Mouse (Mus musculus) neural tube, embryonic 14.5 days (tissue): ENCODE results near the gene Olfr571. TPM values are rescaled to one million over a fixed set of nuclear protein-coding genes. Genes with fewer than 3 reads are reported as not detected.

ENCODE experiments used
- ATAC-seq: fragments of 200-750 bp; cut with Nextera tagmentation; 2 replicates; pipeline ENCODE4 v1.8.0; 2017; ENCODE audit warnings: low read depth, mild to moderate bottlenecking, moderate TSS enrichment, moderate library complexity
- H3K27ac ChIP-seq: fragments of 300-500 bp; sonication (generic); 2 replicates; pipeline ENCODE4 v1.5.1; 2014; ENCODE audit warnings: low read depth, mild to moderate bottlenecking, control low read depth, low read length, moderate library complexity, mixed read lengths
- H3K27me3 ChIP-seq: fragments of 300-500 bp; sonication (generic); 2 replicates; pipeline ENCODE4 v1.6.1; 2014; ENCODE audit warnings: low read length; ENCODE audit not compliant: control insufficient read depth, insufficient read depth
- H3K36me3 ChIP-seq: fragments of 300-500 bp; sonication (generic); 2 replicates; pipeline ENCODE4 v1.6.1; 2014; ENCODE audit warnings: low read length, mixed read lengths; ENCODE audit not compliant: control insufficient read depth, insufficient read depth
- H3K4me1 ChIP-seq: fragments of 300-500 bp; sonication (generic); 2 replicates; pipeline ENCODE4 v1.6.1; 2014; ENCODE audit warnings: low read length; ENCODE audit not compliant: control insufficient read depth, insufficient read depth
- H3K4me2 ChIP-seq: fragments of 300-500 bp; sonication (generic); 2 replicates; pipeline ENCODE4 v1.6.1; 2014; ENCODE audit warnings: mild to moderate bottlenecking, low read depth, low read length, control low read depth
- H3K4me3 ChIP-seq: fragments of 300-500 bp; sonication (generic); 2 replicates; pipeline ENCODE4 v1.5.1; 2014; ENCODE audit warnings: low read depth, low read length, control low read depth, mixed read lengths
- H3K9ac ChIP-seq: fragments of 300-500 bp; sonication (generic); replicated peaks from 2 replicates; pipeline ENCODE4 v1.6.1; 2014; ENCODE audit warnings: low read depth, mild to moderate bottlenecking, control low read depth, low read length, mixed read lengths
- H3K9me3 ChIP-seq: fragments of 300-500 bp; sonication (generic); 2 replicates; pipeline ENCODE4 v1.6.1; 2016; ENCODE audit warnings: low read length; ENCODE audit not compliant: control insufficient read depth
- WGBS: fragments of 180-500 bp; shearing (Covaris S2); extraction: QIAGEN DNeasy Blood & Tissue Kit; methylation state at CpG from one replicate; pipeline ENCODE4 v1.1.7; 2014; 5-methylcytosine and 5-hydroxymethylcytosine counted together
- polyA plus RNA-seq: library from polyadenylated mRNA; unstranded; fragments of >200 nt; fragmentation: Nextera tagmentation; extraction: Ambion mirVana; gene quantifications from 2 replicates; pipeline ENCODE4 v1.2.1, GENCODE M21; 2014

The Olfr571 gene
- polyA plus RNA-seq, 1 experiment from 2014 or later, result not detected

DNA sequence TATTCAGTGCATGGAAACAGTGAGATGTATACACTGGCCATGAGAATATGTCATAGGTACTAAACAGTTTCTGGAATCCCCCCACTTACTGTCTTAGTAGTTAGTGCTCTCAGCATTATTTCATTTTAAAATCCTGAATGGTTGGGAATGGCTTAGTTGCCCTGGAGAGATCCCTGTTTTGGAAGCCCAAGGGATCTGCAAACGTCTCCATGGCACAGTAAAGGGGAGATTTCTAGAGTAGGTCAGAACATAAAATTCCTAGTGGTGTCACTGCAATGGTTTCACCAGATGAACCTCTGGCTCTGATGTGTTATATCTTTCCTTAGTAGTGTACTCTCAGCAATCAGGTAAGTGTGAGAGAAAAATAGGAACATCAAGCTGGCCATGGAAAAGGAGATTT is 6.8 kb upstream of the Olfr571 start, which contains the start of gene Olfr572:
Olfr572 (plus strand) TSS at position 301 of the 400 bp plus-strand sequence.
- Histone ChIP-seq H3K9ac (no peak within 1 kb of the TSS), H3K4me2 (no peak within 1 kb of the TSS), H3K9me3 (no peaks in the 10 kb centered on the region), H3K27ac (no peak within 1 kb of the TSS), H3K4me1 (no peaks in the 10 kb centered on the region), H3K36me3 (no peaks in the 10 kb centered on the region), H3K4me3 (no peak within 1 kb of the TSS), H3K27me3 (no peaks in the 10 kb centered on the region)
- WGBS, result 74% methylated on average over 1 of the region's 1 CpGs
- ATAC-seq, result no peak

DNA sequence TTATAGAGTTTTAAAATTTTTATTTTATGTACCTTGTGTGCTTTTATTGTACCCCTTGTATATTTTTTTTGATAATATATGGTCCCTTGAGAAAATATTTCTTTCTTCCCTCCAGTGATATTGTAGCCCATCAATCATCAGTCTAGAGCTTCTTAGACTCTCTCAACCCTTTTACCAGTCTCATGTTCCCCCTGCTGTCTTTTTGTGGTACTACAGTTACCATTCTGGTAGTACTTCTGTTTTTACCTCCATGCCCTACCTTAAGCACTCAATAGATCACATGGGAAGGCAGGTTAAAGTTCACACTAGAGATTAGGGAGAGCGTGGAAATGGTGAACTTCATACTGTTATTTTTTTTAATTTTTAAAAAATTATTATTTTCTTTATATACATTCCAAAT is 2.3 kb upstream of the Olfr571 start:
- 21% methylated on average over 1 of the region's 1 CpGs for WGBS
- H3K4me2 ChIP-seq, result no peak overlapping the region
- ATAC-seq, result peak; percentile 79

DNA sequence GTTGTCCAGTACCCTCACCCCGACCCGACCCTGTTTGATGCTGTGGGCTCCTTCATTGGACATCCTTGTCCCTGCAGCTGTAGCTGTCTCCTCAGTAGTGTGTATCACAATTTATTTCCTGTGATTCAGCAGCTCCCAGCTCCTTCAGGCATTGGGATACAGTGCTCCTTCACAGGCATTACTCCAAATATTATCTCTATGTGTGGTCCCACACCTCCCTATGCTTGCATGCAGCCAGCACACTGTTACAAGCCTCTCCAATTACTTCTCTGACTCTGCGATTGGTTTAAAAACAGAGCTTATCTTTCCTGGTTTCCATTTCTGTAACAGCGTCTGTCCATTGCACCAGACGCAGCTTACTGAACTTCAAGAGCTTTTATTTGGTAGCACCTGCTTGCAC is 931 bp downstream of the Olfr571 start:
- H3K27ac ChIP-seq, result no peak overlapping the region
- no peak overlapping the region for H3K4me3 ChIP-seq
- WGBS, result 82% methylated on average over 5 of the region's 5 CpGs
- ATAC-seq, result no peak
- no peaks in the 10 kb centered on the region for H3K27me3 ChIP-seq
- no peak overlapping the region for H3K4me2 ChIP-seq
- no peaks in the 10 kb centered on the region for H3K4me1 ChIP-seq
- H3K36me3 ChIP-seq, result no peaks in the 10 kb centered on the region
- H3K9ac ChIP-seq, result no peak overlapping the region
- no peaks in the 10 kb centered on the region for H3K9me3 ChIP-seq

More for the DNA sequence above, 2.3 kb upstream of the Olfr571 start:
- H3K4me3 ChIP-seq, result no peak overlapping the region
- H3K27ac ChIP-seq, result no peak overlapping the region
- H3K9ac ChIP-seq, result no peak overlapping the region
- H3K36me3 ChIP-seq, result no peaks in the 10 kb centered on the region
- H3K4me1 ChIP-seq, result no peaks in the 10 kb centered on the region
- H3K9me3 ChIP-seq, result no peaks in the 10 kb centered on the region
- H3K27me3 ChIP-seq, result no peaks in the 10 kb centered on the region

DNA sequence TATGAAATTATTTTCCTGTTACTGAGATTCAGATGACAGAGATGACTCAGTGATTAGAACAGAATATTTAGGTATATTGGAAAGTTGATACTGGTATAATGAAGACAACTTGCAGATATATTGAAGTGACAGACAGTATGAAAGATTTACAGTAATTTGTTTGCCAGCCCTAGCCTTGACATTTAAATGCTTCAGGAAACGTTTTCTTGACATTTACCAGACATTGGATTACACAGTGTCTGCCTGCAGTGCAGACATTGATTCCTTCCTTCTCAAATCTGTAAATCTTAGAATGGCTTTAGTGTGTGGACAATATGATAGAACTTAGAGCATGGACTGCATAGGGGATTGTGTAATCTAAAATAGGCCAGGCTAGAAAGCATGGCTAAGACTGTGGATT is 2.1 kb downstream of the Olfr571 start:
- WGBS, result 39% methylated on average over 1 of the region's 1 CpGs

DNA sequence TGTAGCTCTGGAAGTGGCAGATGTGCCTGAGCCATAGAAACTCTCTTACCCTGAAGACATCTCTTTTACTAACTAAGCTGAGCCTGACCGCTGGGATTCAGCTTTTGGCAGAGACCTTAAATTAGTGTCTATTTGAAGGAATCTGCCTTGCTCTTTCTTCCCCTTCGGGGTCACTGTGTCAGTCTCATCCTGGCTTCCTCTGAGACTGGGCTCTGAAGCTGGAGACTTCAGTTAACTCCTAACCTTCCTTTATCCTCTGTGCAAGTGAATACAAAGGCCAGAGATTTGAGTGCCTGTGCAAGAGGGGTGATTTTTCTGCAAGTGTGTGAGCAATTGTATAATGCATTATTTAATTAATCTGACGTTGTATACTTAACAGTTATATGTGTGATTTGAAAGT is 26.6 kb downstream of the Olfr571 start, which contains the start of gene Olfr569:
Olfr569 (minus strand) TSS at position 101 of the 400 bp plus-strand sequence.
- no peak within 1 kb of the TSS for H3K4me2 ChIP-seq
- H3K9me3 ChIP-seq, result no peaks in the 10 kb centered on the region
- no peak within 1 kb of the TSS for H3K9ac ChIP-seq
- H3K27me3 ChIP-seq, result no peaks in the 10 kb centered on the region
- no peak for ATAC-seq
- no peaks in the 10 kb centered on the region for H3K36me3 ChIP-seq
- 74% methylated on average over 3 of the region's 3 CpGs for WGBS
- H3K4me3 ChIP-seq, result no peak within 1 kb of the TSS
- no peaks in the 10 kb centered on the region for H3K4me1 ChIP-seq
- H3K27ac ChIP-seq, result no peak within 1 kb of the TSS

More for the DNA sequence above, 2.1 kb downstream of the Olfr571 start:
- no peak overlapping the region for H3K4me2 ChIP-seq
- no peak for ATAC-seq
- H3K4me1 ChIP-seq, result no peaks in the 10 kb centered on the region
- no peak overlapping the region for H3K27ac ChIP-seq
- H3K9me3 ChIP-seq, result no peaks in the 10 kb centered on the region
- H3K4me3 ChIP-seq, result no peak overlapping the region
- H3K36me3 ChIP-seq, result no peaks in the 10 kb centered on the region
- no peak overlapping the region for H3K9ac ChIP-seq
- no peaks in the 10 kb centered on the region for H3K27me3 ChIP-seq

DNA sequence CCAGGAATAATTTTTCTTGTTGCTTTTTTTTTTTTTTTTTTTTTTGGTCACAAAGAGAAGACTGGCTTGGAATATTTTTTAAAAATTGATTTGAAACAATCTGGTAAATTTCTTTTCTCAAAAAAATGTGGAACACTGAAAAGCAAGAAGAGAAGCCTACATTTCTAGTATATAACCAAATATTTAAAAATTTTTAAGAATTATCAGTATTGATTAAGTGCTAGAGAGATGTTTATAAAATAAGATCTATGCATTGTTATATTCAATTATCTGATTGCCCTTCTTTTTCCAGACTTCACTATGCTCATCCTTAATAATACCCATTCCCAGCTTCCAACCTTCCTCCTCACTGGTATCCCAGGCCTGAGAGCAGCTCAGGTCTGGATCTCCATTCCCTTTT is 40.5 kb downstream of the Olfr571 start, which contains the start of gene Olfr568:
Olfr568 (plus strand) TSS at position 301 of the 400 bp plus-strand sequence.
- Histone ChIP-seq H3K9ac (no peak within 1 kb of the TSS), H3K36me3 (no peaks in the 10 kb centered on the region), H3K9me3 (no peaks in the 10 kb centered on the region), H3K27me3 (no peaks in the 10 kb centered on the region), H3K4me2 (no peak within 1 kb of the TSS), H3K4me1 (no peaks in the 10 kb centered on the region), H3K4me3 (no peak within 1 kb of the TSS), H3K27ac (no peak within 1 kb of the TSS)
- ATAC-seq, result no peak

DNA sequence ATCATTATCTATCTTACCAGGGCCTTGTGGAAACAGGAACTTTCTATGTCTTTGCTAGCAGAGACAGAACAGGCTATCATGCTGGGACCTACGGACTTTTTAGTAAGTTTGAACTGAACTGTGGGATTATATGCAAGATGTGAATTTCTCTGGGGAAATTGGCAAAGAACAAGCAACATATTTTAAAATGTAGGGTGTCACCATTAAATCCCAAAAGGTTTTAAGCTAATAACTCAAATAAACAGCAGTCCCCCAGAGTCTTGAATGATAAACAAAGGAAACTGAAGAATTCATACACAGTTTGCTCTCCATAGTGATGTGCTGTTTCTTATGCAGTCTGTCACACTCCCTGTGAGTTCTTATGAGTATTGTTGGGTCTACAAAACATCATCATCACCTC is 58.7 kb downstream of the Olfr571 start, which contains the start of gene Olfr566:
Olfr566 (minus strand) TSS at position 101 of the 400 bp plus-strand sequence.
- Histone ChIP-seq H3K4me2 (no peak within 1 kb of the TSS), H3K4me1 (no peaks in the 10 kb centered on the region), H3K27ac (no peak within 1 kb of the TSS), H3K9ac (no peak within 1 kb of the TSS), H3K36me3 (no peaks in the 10 kb centered on the region), H3K4me3 (no peak within 1 kb of the TSS), H3K9me3 (no peaks in the 10 kb centered on the region), H3K27me3 (no peaks in the 10 kb centered on the region)
- 84% methylated on average over 1 of the region's 1 CpGs for WGBS
- no peak for ATAC-seq

DNA sequence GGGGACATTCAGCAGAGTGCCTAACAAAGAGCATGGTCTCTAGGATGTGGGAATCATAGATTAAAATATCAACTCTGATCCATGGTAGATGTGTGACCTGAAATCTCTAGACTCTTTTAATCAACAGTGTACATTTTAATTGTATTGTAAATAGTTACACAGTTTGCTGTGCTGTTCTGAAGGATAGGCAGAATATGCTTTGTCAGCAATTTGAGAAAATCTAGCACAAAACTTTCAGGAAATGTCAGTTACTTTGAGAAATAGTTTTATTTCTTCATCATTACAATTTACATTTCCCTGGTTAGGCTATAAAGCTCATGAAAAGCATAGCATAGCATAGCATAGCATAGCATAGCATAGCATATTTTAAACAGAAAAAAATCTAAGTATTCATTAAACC is 61.5 kb downstream of the Olfr571 start:
- no peaks in the 10 kb centered on the region for H3K36me3 ChIP-seq
- no peak for ATAC-seq
- no peaks in the 10 kb centered on the region for H3K27me3 ChIP-seq
- H3K9ac ChIP-seq, result no peak overlapping the region
- no peak overlapping the region for H3K4me3 ChIP-seq
- no peak overlapping the region for H3K4me2 ChIP-seq
- H3K4me1 ChIP-seq, result no peaks in the 10 kb centered on the region
- H3K27ac ChIP-seq, result no peak overlapping the region
- no peaks in the 10 kb centered on the region for H3K9me3 ChIP-seq
